Comparison of ENCODE assay signal across 24 mouse cellular contexts in the genomic region with DNA sequence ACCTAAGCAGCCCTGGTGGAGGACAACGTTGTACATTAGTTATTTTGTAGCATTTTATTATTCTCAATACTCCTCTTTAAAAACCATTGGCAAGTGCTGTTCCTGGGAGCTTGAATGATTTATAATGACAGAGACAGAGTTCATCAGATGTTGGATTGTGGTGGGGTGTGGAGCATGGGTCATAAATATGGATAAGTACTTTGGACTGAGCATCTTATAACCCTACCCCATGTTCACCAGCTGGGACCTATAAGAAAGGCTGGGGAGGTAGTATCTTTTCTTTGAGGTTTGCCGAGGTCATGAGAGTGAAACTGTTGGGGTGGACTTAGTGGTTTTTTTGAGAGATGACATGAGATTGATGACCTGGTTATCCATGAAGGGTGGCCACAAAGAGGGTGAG. TPM values are rescaled to one million over a fixed set of nuclear protein-coding genes. Genes with fewer than 3 reads are reported as not detected.
DNase-seq lines count a peak whose midpoint lies in the region; ATAC-seq lines count a peak whose summit lies in the region.
"Had no signal": no experiment of that assay in that cellular context is flagged by ENCODE, and none has a peak within 500 bp of the region (broad histone marks: within the 10 kb centered on the region; RNA-seq: fewer than 3 reads in every experiment).

No protein-coding gene starts in this region.

- peak; percentile 77; the same call in 1 of the 2 replicates for ATAC-seq in kidney, embryonic 14.5 days (ENCODE audit: low FRiP score, low TSS enrichment)
- ATAC-seq in kidney, embryonic 15.5 days (replicated peaks; ENCODE audit: low FRiP score), result no peak
- ATAC-seq in neural tube, embryonic 11.5 days (ENCODE audit: insufficient read depth, low FRiP score, low TSS enrichment), result peak; percentile 51; the same call in 1 of the 2 replicates
- ATAC-seq: CD4-positive, CD25-positive, alpha-beta regulatory T cell, adult 4 months; forebrain, embryonic 14.5 days; forebrain, embryonic 16.5 days had no signal

- H3K4me3 ChIP-seq in kidney, embryonic 14.5 days (ENCODE audit: low read length), result no peak overlapping the region
- H3K4me3 ChIP-seq in kidney, embryonic 15.5 days (replicated peaks), result no peak overlapping the region
- H3K4me3 ChIP-seq in neural tube, embryonic 11.5 days (ENCODE audit: low read depth, low read length), result no peak overlapping the region
- H3K4me3 ChIP-seq: embryonic facial prominence, embryonic 13.5 days; embryonic facial prominence, embryonic 15.5 days; erythroblast, embryonic 14.5 days; forebrain, embryonic 10.5 days; forebrain, embryonic 12.5 days had no signal

- H3K9me3 ChIP-seq in kidney, embryonic 14.5 days (ENCODE audit: control insufficient read depth, low read length), result no peaks in the 10 kb centered on the region
- H3K9me3 ChIP-seq in kidney, embryonic 15.5 days (replicated peaks), result no peaks in the 10 kb centered on the region
- no peaks in the 10 kb centered on the region for H3K9me3 ChIP-seq in neural tube, embryonic 11.5 days (ENCODE audit: control insufficient read depth, low read length)
- H3K9me3 ChIP-seq: embryonic facial prominence, embryonic 13.5 days; embryonic facial prominence, embryonic 15.5 days; forebrain, embryonic 10.5 days; forebrain, embryonic 12.5 days had no signal

- no peaks in the 10 kb centered on the region for H3K4me1 ChIP-seq in kidney, embryonic 14.5 days (ENCODE audit: control insufficient read depth, insufficient read depth, low read length)
- H3K4me1 ChIP-seq in kidney, embryonic 15.5 days, result no peaks in the 10 kb centered on the region
- H3K4me1 ChIP-seq in neural tube, embryonic 11.5 days (ENCODE audit: control insufficient read depth, insufficient read depth, low read length), result no peaks in the 10 kb centered on the region
- H3K4me1 ChIP-seq: embryonic facial prominence, embryonic 13.5 days; embryonic facial prominence, embryonic 15.5 days; forebrain, embryonic 10.5 days; forebrain, embryonic 12.5 days had no signal

- no peak overlapping the region for H3K27ac ChIP-seq in kidney, embryonic 14.5 days (ENCODE audit: low read depth, low read length)
- H3K27ac ChIP-seq in kidney, embryonic 15.5 days, result no peak overlapping the region
- H3K27ac ChIP-seq in neural tube, embryonic 11.5 days (ENCODE audit: low read depth, low read length), result no peak overlapping the region
- H3K27ac ChIP-seq: embryonic facial prominence, embryonic 13.5 days; embryonic facial prominence, embryonic 15.5 days; forebrain, embryonic 10.5 days; forebrain, embryonic 12.5 days had no signal

- WGBS in kidney, embryonic 14.5 days, result 27% methylated on average over 2 of the region's 2 CpGs
- WGBS in kidney, embryonic 15.5 days, result 33% methylated on average over 2 of the region's 2 CpGs
- 64% methylated on average over 2 of the region's 2 CpGs for WGBS in neural tube, embryonic 11.5 days

- no peaks in the 10 kb centered on the region for H3K36me3 ChIP-seq in kidney, embryonic 14.5 days (ENCODE audit: control insufficient read depth, insufficient read depth, low read length)
- H3K36me3 ChIP-seq in kidney, embryonic 15.5 days, result no peaks in the 10 kb centered on the region
- H3K36me3 ChIP-seq in neural tube, embryonic 11.5 days (ENCODE audit: control insufficient read depth, insufficient read depth, low read length), result no peaks in the 10 kb centered on the region
- H3K36me3 ChIP-seq: embryonic facial prominence, embryonic 13.5 days; embryonic facial prominence, embryonic 15.5 days; forebrain, embryonic 10.5 days; forebrain, embryonic 12.5 days had no signal

- no peak overlapping the region for H3K9ac ChIP-seq in kidney, embryonic 14.5 days (ENCODE audit: low read depth, low read length)
- H3K9ac ChIP-seq in kidney, embryonic 15.5 days, result no peak overlapping the region
- H3K9ac ChIP-seq in neural tube, embryonic 11.5 days (ENCODE audit: low read length), result no peak overlapping the region
- H3K9ac ChIP-seq: embryonic facial prominence, embryonic 13.5 days; embryonic facial prominence, embryonic 15.5 days; forebrain, embryonic 12.5 days had no signal

- DNase-seq in neural tube, embryonic 11.5 days (ENCODE audit: low spot score), result no peak
- no peak for DNase-seq in neural tube, embryonic 10.5 days (ENCODE audit: extremely low spot score, low spot score)
- DNase-seq in lung, postnatal 14 days, result no peak
- DNase-seq: adrenal gland, adult 2 months; adrenal gland, postnatal 10 days; adrenal gland, postnatal 25 days; B cell, adult 2 months; cerebellum, adult 11 months; cerebellum, adult 18-20 months; cerebellum, adult 8-10 months; cerebellum, adult 9-11 months; cerebellum, postnatal 14 days; cerebellum, postnatal 36 days; embryo, embryonic 11 days had no signal

- H3K4me2 ChIP-seq in kidney, embryonic 14.5 days (replicated peaks; ENCODE audit: low read depth, low read length), result no peak overlapping the region
- no peak overlapping the region for H3K4me2 ChIP-seq in kidney, embryonic 15.5 days
- no peak overlapping the region for H3K4me2 ChIP-seq in neural tube, embryonic 11.5 days (ENCODE audit: low read depth)
- H3K4me2 ChIP-seq: embryonic facial prominence, embryonic 13.5 days; embryonic facial prominence, embryonic 15.5 days; forebrain, embryonic 12.5 days had no signal

- no peaks in the 10 kb centered on the region for H3K27me3 ChIP-seq in kidney, embryonic 14.5 days (ENCODE audit: control insufficient read depth, insufficient read depth, low read length)
- no peaks in the 10 kb centered on the region for H3K27me3 ChIP-seq in kidney, embryonic 15.5 days
- no peaks in the 10 kb centered on the region for H3K27me3 ChIP-seq in neural tube, embryonic 11.5 days (ENCODE audit: control insufficient read depth, insufficient read depth, low read length)
- H3K27me3 ChIP-seq: embryonic facial prominence, embryonic 13.5 days; embryonic facial prominence, embryonic 15.5 days; forebrain, embryonic 12.5 days had no signal

RNA-seq across cellular contexts. Expression of a gene that starts 24.5 kb away (rescaled TPM):
- polyA plus RNA-seq in kidney, embryonic 14.5 days (2014; fragmentation: Nextera tagmentation; extraction: Ambion mirVana), result 2.6 and 3.4 TPM in 2 replicates
- polyA plus RNA-seq in kidney, embryonic 15.5 days (2015; fragmentation: Nextera tagmentation; extraction: Ambion mirVana), result 3.8 and 4.0 TPM in 2 replicates
- polyA plus RNA-seq in neural tube, embryonic 11.5 days (2014; fragmentation: Nextera tagmentation; extraction: Ambion mirVana), result 1.8 and 2.6 TPM in 2 replicates
- polyA plus RNA-seq: erythroblast, embryonic 14.5 days had no signal
